Mouse (Mus musculus) limb, embryonic 14.5 days (tissue): ENCODE results near the gene Ankrd40. TPM values are rescaled to one million over a fixed set of nuclear protein-coding genes. Genes with fewer than 3 reads are reported as not detected.

ENCODE experiments used
- ATAC-seq: fragments of 200-750 bp; cut with Nextera tagmentation; 2 replicates; pipeline ENCODE4 v1.8.0; 2017; ENCODE audit warnings: low read depth, moderate number of reproducible peaks, moderate TSS enrichment; ENCODE audit not compliant: low FRiP score
- DNase-seq: peaks from one replicate; pipeline ENCODE4 v3.0.0-alpha.2; 2015; ENCODE audit warnings: low spot score
- H3K27ac ChIP-seq: fragments of 300-500 bp; sonication (generic); replicated peaks from 2 replicates; pipeline ENCODE4 v1.5.1; 2014; ENCODE audit warnings: low read depth, mild to moderate bottlenecking, low read length, moderate library complexity, mixed read lengths
- H3K27me3 ChIP-seq: fragments of 300-500 bp; sonication (generic); 2 replicates; pipeline ENCODE4 v1.6.1; 2014; ENCODE audit warnings: low read length, mixed read lengths; ENCODE audit not compliant: control insufficient read depth, insufficient read depth
- H3K36me3 ChIP-seq: fragments of 300-500 bp; sonication (generic); 2 replicates; pipeline ENCODE4 v1.6.1; 2014; ENCODE audit warnings: mild to moderate bottlenecking, low read length, moderate library complexity, mixed read lengths; ENCODE audit not compliant: control insufficient read depth, insufficient read depth
- H3K4me1 ChIP-seq: fragments of 300-500 bp; sonication (generic); 2 replicates; pipeline ENCODE4 v1.6.1; 2014; ENCODE audit warnings: antibody characterized with exemption, low read length, mixed read lengths; ENCODE audit not compliant: control insufficient read depth, insufficient read depth
- H3K4me2 ChIP-seq: fragments of 300-500 bp; sonication (generic); replicated peaks from 2 replicates; pipeline ENCODE4 v1.6.1; 2014; ENCODE audit warnings: low read depth, mild to moderate bottlenecking, low read length, moderate library complexity; ENCODE audit not compliant: severe bottlenecking
- H3K4me3 ChIP-seq: fragments of 300-500 bp; sonication (generic); replicated peaks from 2 replicates; pipeline ENCODE4 v1.5.1; 2014; ENCODE audit warnings: low read length
- H3K9ac ChIP-seq: fragments of 300-500 bp; sonication (generic); 2 replicates; pipeline ENCODE4 v1.6.1; 2014; ENCODE audit warnings: mild to moderate bottlenecking, low read depth, low read length, moderate library complexity; ENCODE audit not compliant: severe bottlenecking
- H3K9me3 ChIP-seq: fragments of 300-500 bp; sonication (generic); 2 replicates; pipeline ENCODE4 v1.6.1; 2016; ENCODE audit warnings: low read length; ENCODE audit not compliant: control insufficient read depth
- POLR2A ChIP-seq: fragments of 200-500 bp; IDR thresholded peaks from 2 replicates; pipeline ENCODE4 v1.8.0; 2012; ENCODE audit warnings: inconsistent platforms, mild to moderate bottlenecking, moderate library complexity, borderline replicate concordance; ENCODE audit not compliant: insufficient read depth, insufficient read length; ENCODE audit errors: extremely low read depth
- WGBS: fragments of 180-500 bp; shearing (Covaris S2); extraction: QIAGEN DNeasy Blood & Tissue Kit; methylation state at CpG from one replicate; pipeline ENCODE4 v1.1.7; 2014; 5-methylcytosine and 5-hydroxymethylcytosine counted together
- polyA plus RNA-seq, 2 experiments: library from polyadenylated mRNA; depleted of rRNA in 1 of 2; stranded (reverse) in 1 of 2; unstranded in 1 of 2; fragments of >200 nt; fragmentation: Nextera tagmentation in 1 of 2; extraction: Ambion mirVana in 1 of 2; gene quantifications; 2 replicates each; pipeline versions ENCODE4 v1.2.1 to v1.2.3; 2012 to 2014

Gene Ankrd40
- polyA plus RNA-seq, 2 experiments: 30.3 to 74.4 TPM

DNA sequence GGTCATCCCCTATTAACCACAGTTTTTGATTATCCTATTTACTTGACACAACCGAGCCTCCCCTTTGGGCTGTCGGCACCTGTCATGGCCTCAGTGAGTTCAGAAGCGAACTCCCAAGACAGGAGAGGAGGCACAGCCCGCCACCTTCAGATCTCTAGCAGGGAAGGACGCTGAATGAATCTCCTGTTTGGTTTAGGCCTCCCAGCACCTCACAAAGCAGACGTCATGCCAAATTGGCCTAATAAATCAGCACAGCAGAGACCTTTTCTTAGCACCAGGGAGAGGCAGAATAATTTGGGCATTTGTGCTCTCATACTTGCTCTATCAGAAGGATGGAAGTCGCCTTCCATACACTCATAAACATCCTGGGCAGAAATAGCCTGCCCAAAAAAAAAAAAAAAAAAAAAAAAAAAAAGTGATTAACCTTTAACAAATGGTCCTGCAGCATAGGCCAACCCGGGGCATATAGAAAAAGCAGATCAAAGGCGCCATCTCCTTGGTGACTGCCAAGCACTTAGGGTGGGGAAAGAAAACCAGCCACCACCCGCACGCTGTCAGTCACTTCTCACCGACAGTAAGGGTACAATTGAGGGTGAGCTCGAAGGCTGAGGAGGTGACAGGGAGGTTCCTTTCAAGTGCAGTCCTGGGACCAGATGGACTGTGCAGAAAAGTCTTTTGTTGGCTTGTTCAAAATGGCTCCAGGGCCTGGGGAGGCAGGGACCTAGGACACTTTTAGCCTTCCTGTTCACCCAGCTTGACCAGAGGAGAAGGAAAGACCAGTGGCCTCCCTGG is 14.5 kb downstream of the Ankrd40 start:
- TF ChIP-seq POLR2A: no peak
- WGBS: 24% methylated on average over 13 of the region's 13 CpGs
- DNase-seq (no peak), ATAC-seq (no peak)
- Histone ChIP-seq H3K27me3 (no peaks in the 10 kb centered on the region), H3K4me2 (no peak overlapping the region), H3K9me3 (no peaks in the 10 kb centered on the region), H3K9ac (no peak overlapping the region), H3K4me1 (peaks cover 23% of the 10 kb centered on the region), H3K36me3 (peaks cover 40% of the 10 kb centered on the region), H3K27ac (0 out of 2 replicates have a peak overlapping the region, but pooled peaks have one; percentile 13), H3K4me3 (no peak overlapping the region)

DNA sequence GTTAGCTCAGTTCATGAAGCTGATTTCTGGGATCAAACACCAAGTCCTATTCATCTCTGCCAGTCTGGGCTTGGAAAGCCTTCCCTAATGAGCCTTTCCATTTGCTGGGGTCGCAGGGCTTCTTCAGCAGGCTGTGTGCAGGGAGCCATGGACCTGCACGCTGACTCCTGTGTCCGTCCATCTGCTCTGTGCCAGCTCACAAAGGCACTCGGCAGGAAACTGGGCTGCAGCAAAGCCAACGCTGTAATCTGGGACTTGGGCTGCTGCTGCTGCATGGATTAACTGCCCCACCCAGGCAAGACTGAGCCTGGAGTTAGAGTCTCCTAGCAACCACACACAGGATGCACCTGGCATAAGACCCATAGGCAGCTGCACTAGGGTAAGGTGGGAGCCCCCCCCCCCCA is 16.2 kb downstream of the Ankrd40 start:
- peaks cover 23% of the 10 kb centered on the region for H3K4me1 ChIP-seq
- no peaks in the 10 kb centered on the region for H3K9me3 ChIP-seq
- no peak for DNase-seq
- no peak overlapping the region for H3K9ac ChIP-seq
- peaks cover 24% of the 10 kb centered on the region for H3K36me3 ChIP-seq
- H3K27ac ChIP-seq: peak overlapping the region; percentile 64
- no peak for TF ChIP-seq POLR2A
- no peak for ATAC-seq
- WGBS: 24% methylated on average over 5 of the region's 5 CpGs
- H3K27me3 ChIP-seq: no peaks in the 10 kb centered on the region
- H3K4me3 ChIP-seq: no peak overlapping the region
- no peak overlapping the region for H3K4me2 ChIP-seq

DNA sequence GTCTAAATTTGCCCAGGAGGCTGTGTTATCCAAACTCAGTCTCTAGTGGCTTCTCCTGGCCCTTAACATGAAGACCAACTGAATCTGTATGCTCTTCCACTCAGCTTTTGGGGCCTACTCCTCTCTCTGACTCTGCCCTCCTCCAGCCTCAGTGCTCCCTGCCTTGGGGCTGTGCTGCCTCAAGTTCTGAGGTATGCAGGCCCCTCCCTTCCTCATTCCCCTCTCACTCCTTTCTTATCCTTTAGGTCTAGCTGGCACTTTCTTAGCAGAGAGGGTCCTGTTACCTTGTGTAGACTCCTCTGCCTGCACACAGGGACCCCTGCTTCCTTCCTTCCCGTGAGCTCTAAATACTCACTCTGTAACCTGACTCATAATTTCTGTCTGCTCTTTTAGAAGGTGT is 16.7 kb downstream of the Ankrd40 start:
- DNase-seq: no peak

DNA sequence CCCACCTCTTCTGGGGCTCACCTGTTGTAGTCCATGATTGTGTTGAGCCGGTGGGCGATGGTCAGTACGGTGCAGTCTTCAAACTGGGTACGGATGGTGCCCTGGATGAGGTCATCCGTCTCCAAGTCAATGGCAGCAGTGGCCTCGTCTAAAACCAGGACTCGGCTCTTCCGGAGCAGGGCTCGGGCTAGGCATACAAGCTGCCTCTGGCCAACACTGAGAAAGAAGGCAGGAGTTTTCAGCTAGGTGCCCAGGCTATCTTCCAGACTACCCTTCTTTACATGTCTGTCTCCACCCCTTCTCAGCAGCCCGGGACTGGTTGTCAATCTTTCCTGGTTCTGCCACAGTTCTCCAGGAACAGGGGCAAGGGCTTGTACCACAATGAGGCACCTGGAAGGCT is 18.1 kb downstream of the Ankrd40 start:
- Histone ChIP-seq H3K36me3 (0 out of 2 replicates have a peak, but pooled peaks cover 8% of the 10 kb centered on the region), H3K27ac (no peak overlapping the region), H3K4me2 (no peak overlapping the region), H3K9me3 (no peaks in the 10 kb centered on the region), H3K4me3 (no peak overlapping the region), H3K9ac (no peak overlapping the region), H3K4me1 (peaks cover 23% of the 10 kb centered on the region), H3K27me3 (no peaks in the 10 kb centered on the region)
- no peak for DNase-seq
- no peak for ATAC-seq
- 84% methylated on average over 10 of the region's 10 CpGs for WGBS
- TF ChIP-seq POLR2A: no peak

More for the DNA sequence above, 16.7 kb downstream of the Ankrd40 start:
- TF ChIP-seq POLR2A: no peak
- ATAC-seq: peak; percentile 44
- Histone ChIP-seq H3K27ac (peak overlapping the region; percentile 64), H3K9me3 (no peaks in the 10 kb centered on the region), H3K27me3 (no peaks in the 10 kb centered on the region), H3K4me1 (peaks cover 23% of the 10 kb centered on the region), H3K4me3 (no peak overlapping the region), H3K36me3 (peaks cover 19% of the 10 kb centered on the region), H3K9ac (0 out of 2 replicates have a peak overlapping the region, but pooled peaks have one; percentile 5), H3K4me2 (no peak overlapping the region)
- 0% methylated on average over 1 of the region's 1 CpGs for WGBS

DNA sequence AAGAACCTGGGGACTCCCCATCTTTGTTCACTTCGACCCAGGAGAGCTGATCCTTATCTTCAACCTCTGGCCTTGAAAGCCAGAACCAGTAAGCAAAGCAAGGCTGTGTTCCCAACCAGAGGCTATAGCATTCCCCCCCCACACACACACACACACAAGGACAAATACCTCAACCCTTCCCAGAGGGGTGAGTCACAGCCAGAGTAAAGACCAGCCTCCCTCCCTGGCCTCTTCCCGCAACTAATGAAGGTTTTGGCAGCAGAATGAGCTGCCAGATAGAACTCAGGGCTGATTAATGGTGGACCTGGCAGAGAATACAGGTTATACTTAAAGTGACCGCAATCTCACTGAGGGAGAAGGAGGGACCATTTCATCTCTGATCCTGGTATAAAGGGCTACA is 18.8 kb downstream of the Ankrd40 start:
- ATAC-seq (no peak), DNase-seq (no peak)
- no peak overlapping the region for H3K9ac ChIP-seq
- no peak overlapping the region for H3K4me2 ChIP-seq
- H3K4me3 ChIP-seq: no peak overlapping the region
- no peaks in the 10 kb centered on the region for H3K27me3 ChIP-seq
- H3K27ac ChIP-seq: no peak overlapping the region
- 47% methylated on average over 3 of the region's 3 CpGs for WGBS
- H3K36me3 ChIP-seq: 0 out of 2 replicates have a peak, but pooled peaks cover 3% of the 10 kb centered on the region
- H3K4me1 ChIP-seq: peaks cover 23% of the 10 kb centered on the region
- H3K9me3 ChIP-seq: no peaks in the 10 kb centered on the region
- TF ChIP-seq POLR2A: no peak
